Mouse (Mus musculus): ENCODE measurements around the gene Ccdc9b.

The Ccdc9b gene

DNA sequence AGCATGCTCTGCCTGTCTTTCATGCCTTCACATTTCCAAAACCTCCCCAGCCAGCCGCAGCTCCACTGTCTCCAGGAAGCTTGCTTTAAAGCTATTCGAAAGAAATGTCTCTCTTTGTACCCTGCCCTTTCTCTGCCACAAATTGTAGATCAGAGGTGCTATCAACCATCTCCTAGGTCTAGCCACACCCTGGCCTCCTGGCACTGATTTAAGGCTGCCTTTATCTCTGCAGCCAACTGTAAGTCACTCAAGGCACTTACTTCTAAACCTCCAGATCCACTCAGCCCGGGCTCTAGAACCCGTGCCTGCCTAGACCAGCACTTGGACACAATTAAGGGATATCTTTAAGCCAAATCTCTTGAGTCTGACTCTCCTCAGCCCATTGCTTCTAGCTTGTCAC, 16.0 kb upstream of the Ccdc9b start:
- DNase-seq (ENCODE audit: low read depth, low spot score), result no peak

DNA sequence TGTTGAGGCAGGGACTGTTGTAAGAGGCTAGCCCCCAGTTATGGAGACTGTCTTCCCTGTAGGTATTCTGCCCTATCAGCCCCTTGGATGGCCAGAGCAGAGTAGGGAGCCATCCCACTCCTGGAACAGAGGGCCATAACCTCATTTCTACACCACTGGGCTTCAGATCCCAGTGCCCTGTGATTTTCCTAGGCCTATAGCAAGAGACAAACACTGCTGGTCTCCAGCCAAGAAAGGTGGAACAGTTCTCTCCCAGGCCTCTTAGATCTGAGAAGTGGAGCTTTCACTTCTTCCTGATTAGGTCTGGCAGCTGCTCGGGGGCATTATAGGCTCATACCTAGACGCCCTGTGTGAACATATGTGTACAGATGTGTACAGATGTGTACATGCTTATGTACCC, 13.8 kb upstream of the Ccdc9b start:
- DNase-seq (ENCODE audit: low read depth, low spot score), result peak; percentile 39

DNA sequence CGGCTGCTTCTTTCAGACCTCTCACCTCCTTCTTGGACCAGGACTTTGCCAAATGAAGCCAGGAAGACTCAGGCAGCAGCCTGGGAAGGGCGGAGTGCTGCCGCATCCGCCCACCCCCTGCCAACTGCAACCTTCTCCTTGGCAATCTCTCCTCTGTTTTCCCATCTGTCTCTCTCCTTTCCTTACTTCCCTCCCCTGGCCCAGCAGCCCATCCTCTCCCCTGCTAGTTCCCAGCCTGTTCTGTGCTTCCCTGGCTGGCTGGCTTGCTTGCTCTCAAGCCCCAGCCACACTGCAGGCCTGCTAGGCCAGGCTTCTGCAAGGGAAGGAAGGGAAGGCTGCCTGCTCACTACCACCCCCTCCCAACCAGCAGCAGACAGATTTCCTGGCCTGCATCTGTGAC, 13.4 kb upstream of the Ccdc9b start:
- DNase-seq (ENCODE audit: low read depth, low spot score), result peak; percentile 68

DNA sequence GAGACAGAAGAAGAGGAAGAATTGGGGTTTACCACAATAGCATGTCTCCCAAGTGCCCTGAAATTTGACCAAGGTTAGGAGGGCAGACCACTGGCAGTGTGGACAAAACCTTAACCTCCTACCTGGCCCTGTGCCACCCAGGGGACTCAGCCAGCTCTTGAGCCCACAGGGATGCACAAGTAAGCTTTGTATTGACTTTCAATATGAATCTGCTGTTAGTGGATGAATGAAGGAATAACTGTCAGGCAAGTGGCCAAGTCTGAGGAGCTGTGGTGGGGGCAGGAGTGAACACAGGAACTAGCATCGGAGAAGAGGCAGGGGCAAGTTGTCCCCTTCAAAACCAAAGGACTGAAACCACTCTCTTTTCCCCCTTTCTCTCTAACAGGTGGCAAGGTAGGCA, 12.9 kb upstream of the Ccdc9b start:
- DNase-seq (ENCODE audit: low read depth, low spot score), result peak; percentile 63

DNA sequence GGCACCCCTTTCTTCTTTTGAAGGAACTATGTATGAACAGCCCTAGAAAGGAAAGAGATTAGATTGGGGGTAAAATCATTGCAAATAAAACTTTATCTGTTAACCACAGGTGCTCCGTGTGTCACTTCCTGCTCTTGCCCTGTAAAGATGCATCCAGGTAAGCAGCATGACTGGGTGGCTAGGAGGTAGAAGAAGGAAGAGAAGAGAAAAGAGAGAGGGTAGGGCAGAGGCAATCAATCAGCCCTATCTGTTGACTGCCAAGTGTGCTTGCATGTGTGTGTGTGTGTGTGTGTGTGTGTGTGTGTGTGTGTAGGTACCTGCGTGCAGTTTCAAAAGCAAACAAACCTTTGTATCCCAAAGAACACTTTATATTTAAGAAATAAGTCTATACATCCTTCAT, 12.1 kb upstream of the Ccdc9b start:
- DNase-seq (ENCODE audit: low read depth, low spot score), result no peak

DNA sequence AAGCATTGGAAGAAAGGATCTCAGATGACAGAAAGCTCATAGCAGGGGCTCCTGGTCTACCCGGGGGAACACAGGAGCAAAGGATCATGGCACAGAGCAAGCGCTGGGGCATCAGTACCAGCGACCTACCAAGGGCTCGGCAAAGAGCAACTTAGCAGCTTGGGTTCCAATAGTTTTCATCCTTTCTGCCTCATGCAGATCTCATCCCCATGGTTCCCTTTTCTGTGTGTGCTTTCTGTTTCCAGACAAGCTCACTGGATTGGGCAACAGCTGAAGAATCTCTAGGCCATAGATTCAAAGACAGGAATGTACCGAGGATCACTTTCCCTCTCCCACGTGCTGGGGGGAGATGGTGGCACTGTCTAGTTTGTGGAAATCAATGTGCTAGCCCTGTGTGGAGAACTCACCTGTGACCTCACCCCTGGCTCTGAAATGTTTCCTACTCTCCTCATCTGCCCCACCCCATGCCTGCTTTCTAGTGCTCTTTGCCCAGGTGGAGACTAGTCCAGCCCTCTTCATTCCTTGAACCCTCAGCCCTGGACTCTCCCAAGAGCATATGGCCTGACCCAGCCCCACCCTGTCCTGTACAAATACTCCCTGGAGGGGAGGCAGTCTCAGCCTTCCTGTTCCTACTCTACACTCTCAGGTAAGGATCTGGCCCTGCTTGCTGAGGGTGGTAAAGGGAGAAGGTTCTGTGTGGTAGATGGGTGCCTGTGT, 9.9 kb upstream of the Ccdc9b start, which contains the start of gene Phgr1:
Phgr1 (plus strand) TSS at position 612 of the 717 bp plus-strand sequence.
- DNase-seq (ENCODE audit: low read depth, low spot score), result no peak

GRCm38 (mm10) chr2:118766041-118767033, 3.9 kb upstream of the Ccdc9b start:
- peak; percentile 69 for DNase-seq (ENCODE audit: low read depth, low spot score)

DNA sequence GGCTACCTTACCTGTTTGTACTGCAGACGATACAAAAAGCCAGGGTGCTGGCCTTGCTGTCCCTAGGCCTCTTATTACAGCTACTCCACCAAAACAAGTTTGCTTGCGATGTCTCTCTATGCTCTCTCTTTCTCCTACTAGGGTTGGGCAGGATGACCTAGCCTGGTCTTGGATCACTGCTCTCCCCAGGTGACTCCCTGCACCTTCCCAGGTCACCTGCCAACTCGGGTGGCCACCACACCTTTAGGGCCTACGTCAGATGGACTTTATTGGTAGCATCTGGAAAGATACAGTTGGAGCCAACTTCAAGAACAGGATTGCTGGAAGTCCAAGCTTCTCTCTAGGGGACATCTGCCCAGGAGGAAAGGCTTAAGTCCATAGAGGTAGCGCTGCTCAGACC, 2.4 kb upstream of the Ccdc9b start:
- DNase-seq (ENCODE audit: low read depth, low spot score), result no peak

DNA sequence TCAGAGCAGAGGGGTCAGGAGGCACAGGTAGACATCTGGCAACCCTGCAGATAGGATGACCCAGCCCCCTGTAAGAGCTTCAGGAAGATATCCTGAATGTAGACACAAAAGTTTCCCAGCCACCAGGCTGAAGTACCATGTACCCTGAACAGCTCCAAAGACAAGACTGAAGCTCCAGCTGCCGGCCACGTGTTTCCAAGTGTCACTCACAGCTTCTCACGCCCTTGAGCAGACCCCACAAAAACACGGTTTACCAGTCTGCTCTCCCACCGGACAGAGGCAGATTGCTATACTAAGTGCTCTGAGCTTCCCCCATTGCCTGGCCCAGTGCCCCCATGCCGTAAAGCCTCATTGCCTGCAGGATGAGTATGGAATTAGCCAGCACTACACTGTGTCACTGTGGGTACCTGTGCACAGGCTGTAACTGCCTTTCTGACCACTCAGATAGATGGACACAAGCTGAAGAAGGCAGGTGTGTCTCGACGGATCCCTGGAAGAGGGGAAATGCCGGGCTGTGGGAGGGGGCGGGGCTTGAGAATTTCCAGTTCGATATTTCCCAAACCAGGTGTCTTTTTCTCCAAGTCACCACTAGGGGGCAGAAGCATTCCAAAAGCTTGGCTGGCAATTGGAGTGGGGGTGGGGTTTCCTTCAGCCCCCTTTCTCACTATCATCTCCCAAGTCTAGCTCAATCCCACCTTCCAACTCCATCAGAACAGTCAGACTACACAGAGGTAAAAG, 1.8 kb upstream of the Ccdc9b start:
- DNase-seq (ENCODE audit: low read depth, low spot score), result peak; percentile 77

DNA sequence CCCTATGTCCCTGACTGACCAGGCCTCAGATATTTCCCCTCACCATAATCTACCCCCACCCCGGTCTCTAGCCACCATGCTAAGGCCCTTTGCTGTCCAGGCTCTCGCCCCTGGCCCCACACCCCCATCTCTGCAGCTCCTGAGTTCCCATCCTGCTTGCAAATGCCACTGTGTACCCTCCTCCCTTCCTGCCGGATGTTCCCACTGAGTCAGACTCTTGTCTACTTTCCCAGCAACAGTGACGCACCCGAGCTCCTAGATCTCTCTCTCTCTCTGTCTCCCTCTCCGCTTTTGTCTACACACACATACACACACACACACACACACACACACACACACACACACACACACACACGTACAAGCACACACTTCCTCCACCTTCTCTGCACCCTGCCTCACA, 1.0 kb upstream of the Ccdc9b start:
- peak; percentile 93 for DNase-seq (ENCODE audit: low read depth, low spot score)

DNA sequence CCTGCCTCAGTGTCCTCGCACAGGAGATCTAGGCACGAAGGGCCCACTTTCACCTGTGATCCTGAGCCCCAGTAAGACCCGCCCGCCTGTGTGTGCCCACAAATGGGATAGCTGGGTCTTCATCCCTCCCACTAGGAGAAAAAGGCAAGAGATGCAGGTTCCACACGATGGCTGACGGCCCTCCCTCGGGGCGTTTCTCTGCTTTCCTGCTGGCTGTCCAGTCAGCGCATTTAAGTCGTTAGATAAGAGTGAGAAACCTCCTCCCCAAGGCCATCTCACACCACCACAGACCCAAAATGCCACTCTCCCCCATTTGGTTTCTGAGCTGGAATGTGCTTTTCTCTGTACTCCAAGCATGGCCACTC, 305 bp upstream of the Ccdc9b start:
- peak; percentile 95 for DNase-seq (ENCODE audit: low read depth, low spot score)

GRCm38 (mm10) chr2:118761358-118761757, 1.1 kb downstream of the Ccdc9b start:
- DNase-seq (ENCODE audit: low read depth, low spot score), result peak; percentile 81

DNA sequence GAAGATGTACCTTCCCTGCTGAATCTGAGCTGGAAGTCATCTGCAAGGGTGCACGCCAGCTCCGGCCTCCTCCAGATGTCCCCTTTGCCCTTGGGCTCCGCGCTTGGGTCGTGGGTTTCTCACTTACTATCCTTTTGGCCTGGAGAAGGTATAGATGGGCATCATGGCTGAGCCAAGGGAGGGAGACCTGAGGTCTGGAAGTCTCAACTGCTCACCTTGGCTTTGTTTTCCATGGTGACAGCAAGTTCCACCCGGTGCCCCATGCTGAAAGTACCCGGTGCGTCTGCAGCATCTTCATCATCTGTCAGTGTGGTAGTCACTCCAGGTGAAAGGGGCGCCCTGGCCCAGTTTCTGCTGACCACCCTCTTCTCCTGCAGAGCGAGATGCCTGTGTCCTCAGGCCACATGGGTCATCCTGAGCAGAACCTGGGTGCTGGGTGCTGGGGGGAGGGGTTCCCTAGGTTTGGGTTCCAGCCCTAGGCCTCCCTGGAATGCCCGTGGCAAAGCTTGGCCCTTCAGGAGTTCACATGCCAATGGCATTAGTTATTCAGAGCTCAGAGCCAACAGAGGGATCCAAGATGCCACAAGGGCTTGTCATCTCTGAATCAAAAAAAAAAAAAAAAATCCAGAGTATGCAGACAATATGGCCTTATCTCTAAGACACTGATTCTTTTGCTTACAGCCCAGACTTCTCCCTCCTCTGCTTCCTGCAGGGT, 2.0 kb downstream of the Ccdc9b start:
- peak; percentile 91 for DNase-seq (ENCODE audit: low read depth, low spot score)

DNA sequence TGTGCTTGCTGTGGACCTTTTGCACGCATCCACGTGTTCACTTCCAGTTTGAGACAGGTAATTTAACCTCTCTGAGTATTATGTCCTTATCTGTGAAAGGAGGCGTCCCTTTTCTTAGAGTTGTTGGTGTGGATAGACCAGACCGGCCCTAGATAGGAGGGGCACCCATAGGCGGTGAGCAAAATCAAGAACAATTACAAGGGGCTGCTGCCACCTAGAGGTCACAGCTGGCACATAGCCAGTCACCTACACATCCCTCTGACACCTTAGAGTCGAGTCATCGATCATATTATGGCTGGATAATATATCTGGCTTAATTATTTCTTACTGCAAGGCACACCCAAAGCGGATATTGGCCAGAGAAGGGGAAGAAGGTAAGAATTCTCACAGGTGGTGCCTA, 2.6 kb downstream of the Ccdc9b start:
- peak; percentile 60 for DNase-seq (ENCODE audit: low read depth, low spot score)

GRCm38 (mm10) chr2:118756103-118756502, 6.4 kb downstream of the Ccdc9b start:
- DNase-seq (ENCODE audit: low read depth, low spot score), result no peak

GRCm38 (mm10) chr2:118755407-118755806, 7.1 kb downstream of the Ccdc9b start:
- DNase-seq (ENCODE audit: low read depth, low spot score), result no peak

DNA sequence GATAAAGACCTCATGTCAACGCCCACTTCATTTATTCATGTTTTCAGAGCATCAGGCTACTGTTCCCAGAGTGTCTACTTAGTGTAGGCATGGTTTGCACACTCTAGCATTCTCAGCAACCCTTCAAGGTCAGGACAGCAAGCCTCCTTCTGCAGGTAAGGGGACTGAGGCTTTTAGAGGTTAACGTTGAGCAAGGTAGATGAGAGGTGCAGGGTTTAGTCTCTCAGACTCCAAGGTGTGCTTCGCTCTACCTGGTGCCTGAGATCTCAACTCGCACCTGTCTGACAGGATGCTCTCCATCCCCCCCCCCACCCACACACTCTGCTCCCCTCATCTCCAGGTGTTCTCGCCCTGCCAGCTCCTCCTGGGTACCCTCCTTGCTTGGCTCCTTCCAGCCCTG, 8.3 kb downstream of the Ccdc9b start:
- DNase-seq (ENCODE audit: low read depth, low spot score), result no peak

DNA sequence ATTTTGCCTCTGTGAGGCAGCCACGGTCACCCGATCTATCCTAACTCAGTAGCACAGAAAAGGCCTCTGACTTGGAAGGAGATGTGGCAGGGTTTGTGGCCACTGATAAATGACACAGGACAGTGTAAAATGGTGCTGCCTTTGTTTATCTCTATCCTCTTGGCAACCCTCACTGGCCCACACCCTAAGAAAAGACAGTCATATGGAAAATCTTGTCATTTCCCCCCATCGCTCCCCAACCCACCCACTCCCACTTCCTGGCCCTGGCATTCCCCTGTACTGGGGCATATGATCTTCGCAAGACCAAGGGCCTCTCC, 9.7 kb downstream of the Ccdc9b start:
- no peak for DNase-seq (ENCODE audit: low read depth, low spot score)

DNA sequence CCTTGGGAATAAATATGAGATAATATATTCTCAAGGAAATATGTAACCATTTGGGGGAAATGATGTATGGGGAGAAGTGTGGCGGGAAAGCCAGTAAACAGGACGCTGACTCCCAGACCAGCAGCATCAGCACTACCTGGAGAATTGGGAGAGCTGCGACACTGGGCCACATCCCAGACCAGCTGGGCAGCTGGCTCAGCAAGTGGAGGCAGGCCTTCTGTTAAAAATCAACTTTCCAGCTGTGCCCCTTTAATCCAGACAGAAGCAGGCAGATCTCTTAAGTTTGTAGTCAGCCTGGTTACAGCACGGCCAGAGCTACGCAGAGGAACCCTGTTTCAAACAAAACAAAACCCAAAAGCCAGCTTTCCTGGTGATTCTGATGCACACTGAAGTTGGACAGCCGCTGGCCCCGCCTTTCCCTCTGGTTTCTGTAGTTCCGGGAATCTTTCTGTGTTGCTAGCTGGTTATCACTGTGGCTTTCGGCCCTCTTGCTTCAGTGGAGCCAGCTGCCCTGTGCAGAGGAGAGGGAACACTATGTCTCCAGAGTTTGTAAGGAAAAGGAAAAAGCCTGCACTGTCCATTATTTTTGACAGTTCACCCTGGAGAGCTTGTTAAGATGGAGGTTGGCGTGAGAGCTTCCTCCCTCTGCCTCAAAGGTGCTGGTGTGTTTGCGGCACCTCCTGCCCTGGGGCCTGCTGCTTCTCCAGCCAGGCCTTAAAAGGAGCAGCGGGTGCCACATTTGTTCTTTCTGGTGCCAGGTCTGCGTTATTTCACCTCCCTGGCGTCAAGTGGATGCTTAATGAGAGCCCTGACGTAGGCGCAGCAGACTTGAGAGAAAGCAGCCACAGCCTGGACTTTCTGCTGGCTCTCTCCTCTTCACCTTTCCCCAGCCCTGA, 10.3 kb downstream of the Ccdc9b start:
- no peak for DNase-seq (ENCODE audit: low read depth, low spot score)

- no peak for DNase-seq (ENCODE audit: low read depth, low spot score)
Measured at GRCm38 (mm10) chr2:118750476-118750875, 12.0 kb downstream of the Ccdc9b start.

Data from 3T3-L1 (cell line).